Mouse (Mus musculus) megakaryocyte-erythroid progenitor cell, adult 5-6 weeks (primary cell): ENCODE results near the gene Palm. TPM values are rescaled to one million over a fixed set of nuclear protein-coding genes. Genes with fewer than 3 reads are reported as not detected.
A peak's percentile ranks its signal among the peaks of the same experiment; 100 is the strongest.

Experiments
- ATAC-seq: replicated peaks from 2 replicates; pipeline ENCODE4 v1.8.0; 2016; ENCODE audit warnings: mild to moderate bottlenecking, inconsistent platforms; ENCODE audit not compliant: severe bottlenecking, poor library complexity, low FRiP score, low TSS enrichment
- total RNA-seq, 2 experiments: library from RNA; stranded (forward) in 1 of 2; stranded (reverse) in 1 of 2; fragments of 200-1000, 215-1000 nt in 1 of 2; fragments of >200 nt in 1 of 2; fragmentation: Nextera tagmentation in 1 of 2; gene quantifications; 2 replicates each; pipeline ENCODE4 v1.2.3; 2014 to 2017

The Palm gene
- total RNA-seq, 2 experiments from 2014 or later: 6.8 to 11.1 TPM

DNA sequence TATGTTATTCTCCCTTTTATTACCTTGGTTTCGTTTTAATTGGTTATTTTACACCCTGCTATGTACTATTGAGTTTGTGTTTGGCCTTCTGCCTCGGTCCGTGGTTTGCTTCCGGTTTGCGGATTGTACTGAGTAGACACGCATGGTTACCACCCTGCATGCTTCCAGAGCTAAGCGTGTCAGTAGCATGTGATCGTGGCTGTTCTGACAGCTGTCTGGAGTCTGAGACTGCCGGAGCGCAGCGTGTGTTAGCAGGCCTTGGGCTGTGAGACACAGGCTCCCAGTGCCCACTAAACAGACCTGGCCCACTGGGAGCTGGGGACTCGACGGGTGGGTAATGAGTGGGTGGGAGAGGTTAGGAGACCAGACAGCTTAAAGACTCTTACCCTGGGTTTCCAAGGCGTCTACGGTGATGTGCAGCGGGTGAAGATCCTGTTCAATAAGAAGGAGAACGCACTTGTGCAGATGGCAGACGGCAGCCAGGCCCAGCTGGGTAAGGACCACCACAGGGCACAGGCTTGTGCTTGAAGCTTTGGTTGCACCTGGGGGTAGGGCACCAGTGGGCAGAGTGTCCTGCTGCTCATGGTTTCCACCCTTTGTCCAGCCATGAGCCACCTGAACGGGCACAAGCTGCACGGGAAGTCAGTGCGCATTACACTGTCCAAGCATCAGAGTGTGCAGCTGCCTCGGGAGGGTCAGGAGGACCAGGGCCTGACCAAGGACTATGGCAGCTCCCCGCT lies 68.8 kb downstream of the Palm start:
- ATAC-seq: no peak

DNA sequence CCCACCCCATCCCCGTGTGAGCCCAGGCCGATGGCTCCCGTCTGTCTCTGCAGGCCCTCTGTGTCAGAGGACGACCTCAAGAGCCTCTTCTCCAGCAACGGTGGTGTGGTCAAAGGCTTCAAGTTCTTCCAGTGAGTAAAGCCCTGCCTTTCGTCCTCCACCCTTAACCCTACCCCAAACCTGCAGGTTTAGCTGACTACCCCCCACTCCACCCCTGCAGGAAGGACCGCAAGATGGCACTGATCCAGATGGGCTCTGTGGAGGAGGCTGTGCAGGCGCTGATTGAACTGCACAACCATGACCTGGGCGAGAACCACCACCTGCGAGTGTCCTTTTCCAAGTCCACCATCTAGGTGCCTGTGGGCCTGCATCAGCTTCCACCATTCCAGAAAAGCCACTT lies 69.6 kb downstream of the Palm start:
- no peak for ATAC-seq

DNA sequence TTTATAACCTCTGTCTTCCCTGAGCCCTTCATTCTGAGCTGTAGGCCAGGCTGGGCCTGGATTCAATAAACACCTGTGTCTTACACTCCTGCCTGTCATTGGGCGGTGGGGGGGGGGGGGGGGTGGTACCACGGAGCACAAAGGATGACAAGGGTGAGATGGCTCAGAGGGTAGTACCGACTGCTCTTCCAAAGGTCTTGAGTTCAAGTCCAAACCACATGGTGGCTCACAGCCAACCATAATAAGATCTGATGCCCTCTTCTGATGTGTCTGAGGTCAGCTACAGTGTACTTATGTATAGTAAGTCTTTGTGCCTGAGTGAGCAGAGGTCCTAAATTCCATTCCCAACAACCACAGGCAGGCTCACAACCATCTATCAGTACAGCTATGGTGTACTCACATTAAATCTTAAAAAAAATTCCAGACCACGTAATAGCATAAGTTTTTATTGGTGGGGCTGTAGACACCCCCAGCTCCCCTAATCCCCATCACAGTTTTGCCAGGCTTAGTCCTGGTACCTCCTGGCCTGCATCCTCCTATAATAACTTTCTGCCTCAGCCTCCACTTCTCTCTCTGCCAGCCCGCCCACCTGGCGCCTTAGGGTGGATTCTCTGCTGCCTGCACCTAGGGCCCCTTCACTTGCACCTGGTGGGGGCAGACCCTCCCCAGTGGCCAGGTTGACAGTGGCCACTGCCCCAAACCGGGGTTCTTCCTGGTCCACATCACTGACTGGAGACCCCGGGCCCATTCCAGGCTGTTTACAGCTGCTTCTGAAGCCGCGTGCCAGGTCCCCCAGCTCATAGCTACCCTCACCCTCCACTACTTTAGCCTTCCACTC lies 71.2 kb downstream of the Palm start:
- ATAC-seq: no peak

DNA sequence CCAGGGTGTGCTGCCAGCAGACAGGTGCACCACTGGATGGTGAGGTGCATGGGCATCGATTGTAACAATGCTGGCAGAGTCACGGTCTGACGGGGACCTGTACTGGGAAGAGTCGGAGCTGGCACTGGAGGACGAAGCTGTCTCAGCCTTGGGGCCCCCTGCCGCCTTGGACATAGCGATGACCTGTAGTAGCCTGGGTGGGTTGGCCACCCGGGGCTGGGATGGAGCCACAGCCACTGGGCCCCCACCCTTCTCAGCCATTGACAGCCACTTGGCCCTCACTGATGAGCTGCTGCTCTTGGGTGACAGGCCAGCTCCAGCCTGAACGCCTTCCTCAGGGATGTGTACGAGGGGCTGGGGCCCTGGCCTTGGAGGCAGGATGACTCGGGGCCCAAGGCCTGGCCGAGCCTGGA lies 71.8 kb downstream of the Palm start:
- 0 out of 2 replicates have a peak, but pooled peaks have one; percentile 15 for ATAC-seq

DNA sequence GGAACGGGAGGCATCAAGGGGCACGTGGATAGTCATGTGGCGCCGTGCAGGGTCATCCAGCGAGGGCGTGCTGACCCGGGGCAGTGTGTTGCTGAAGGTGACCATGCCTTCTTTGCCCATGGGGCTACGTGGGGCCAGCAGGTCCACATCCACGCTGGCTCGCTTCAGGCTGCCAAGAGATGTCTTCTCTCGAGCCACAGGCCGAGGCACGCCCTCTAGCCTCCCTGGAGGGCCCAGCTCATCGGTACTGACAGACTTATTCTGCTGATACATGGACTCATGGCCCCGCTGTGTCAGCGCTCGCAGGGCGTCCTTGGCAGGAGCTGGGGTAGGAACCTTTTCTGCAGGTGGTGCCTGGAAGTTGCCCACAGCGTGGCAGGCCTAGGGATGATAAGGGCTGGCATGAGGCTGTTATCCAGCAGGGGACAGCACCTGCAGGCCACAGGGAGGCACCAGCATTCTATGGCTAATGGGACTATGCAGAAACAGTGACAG lies 72.5 kb downstream of the Palm start:
- ATAC-seq: peak; percentile 73

DNA sequence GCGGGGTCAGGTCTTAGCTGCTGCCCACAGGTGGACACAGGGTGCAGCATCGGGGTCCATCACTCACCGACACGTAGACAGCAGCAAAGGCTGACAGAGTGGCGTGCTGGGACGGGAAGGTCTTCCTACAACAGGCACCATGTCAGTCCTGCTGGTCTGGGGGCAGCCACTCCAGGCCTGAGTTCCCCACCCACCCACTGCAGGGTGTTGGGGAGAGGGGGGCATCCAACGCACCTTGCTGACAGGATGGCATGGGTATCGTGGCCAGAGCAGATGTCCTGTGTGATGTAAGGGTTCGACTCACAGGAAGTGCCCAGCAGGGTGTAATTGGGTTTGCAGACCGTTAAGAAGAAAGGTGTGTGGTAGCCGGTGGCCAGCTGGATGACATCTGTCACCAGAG lies 73.2 kb downstream of the Palm start:
- 0 out of 2 replicates have a peak, but pooled peaks have one; percentile 5 for ATAC-seq

Other genes with a start within 250 kb of the Palm start
Only the 30 nearest of the 34 such genes appear.
- not detected in 2 replicates for gene C2cd4c, start 179.5 kb upstream of the Palm start, total RNA-seq (2014; fragmentation: Nextera tagmentation)
- gene C2cd4c, start 179.5 kb upstream of the Palm start, total RNA-seq (2017): not detected in 2 replicates
- not detected in 2 replicates for gene Shc2, start 155.7 kb upstream of the Palm start, total RNA-seq (2014; fragmentation: Nextera tagmentation)
- not detected in 2 replicates for gene Shc2, start 155.7 kb upstream of the Palm start, total RNA-seq (2017)
- not detected in 2 replicates for gene Odf3l2, start 147.8 kb upstream of the Palm start, total RNA-seq (2014; fragmentation: Nextera tagmentation)
- gene Odf3l2, start 147.8 kb upstream of the Palm start, total RNA-seq (2017): not detected in 2 replicates
- gene Madcam1, start 129.0 kb upstream of the Palm start, total RNA-seq (2014; fragmentation: Nextera tagmentation): not detected in 2 replicates
- gene Madcam1, start 129.0 kb upstream of the Palm start, total RNA-seq (2017): not detected in 2 replicates
- 8.5 and 10.8 TPM in 2 replicates for gene Tpgs1, start 124.2 kb upstream of the Palm start, total RNA-seq (2014; fragmentation: Nextera tagmentation)
- 2.9 and 4.1 TPM in 2 replicates for gene Tpgs1, start 124.2 kb upstream of the Palm start, total RNA-seq (2017)
- gene Cdc34, start 111.4 kb upstream of the Palm start, total RNA-seq (2014; fragmentation: Nextera tagmentation): 134 and 152 TPM in 2 replicates
- 128 and 236 TPM in 2 replicates for gene Cdc34, start 111.4 kb upstream of the Palm start, total RNA-seq (2017)
- 1.7 and 1.8 TPM in 2 replicates for gene Gzmm, start 104.6 kb upstream of the Palm start, total RNA-seq (2014; fragmentation: Nextera tagmentation)
- 1.7 and 2.4 TPM in 2 replicates for gene Gzmm, start 104.6 kb upstream of the Palm start, total RNA-seq (2017)
- 361 and 460 TPM in 2 replicates for gene Bsg, start 89.1 kb upstream of the Palm start, total RNA-seq (2014; fragmentation: Nextera tagmentation)
- 350 and 443 TPM in 2 replicates for gene Bsg, start 89.1 kb upstream of the Palm start, total RNA-seq (2017)
- gene Hcn2, start 76.9 kb upstream of the Palm start, total RNA-seq (2014; fragmentation: Nextera tagmentation): 0.50 TPM in 1 of 2 replicates, not detected in the other
- not detected in 2 replicates for gene Hcn2, start 76.9 kb upstream of the Palm start, total RNA-seq (2017)
- 45.2 and 51.7 TPM in 2 replicates for gene Polrmt, start 47.0 kb upstream of the Palm start, total RNA-seq (2014; fragmentation: Nextera tagmentation)
- gene Polrmt, start 47.0 kb upstream of the Palm start, total RNA-seq (2017): 17.6 and 21.2 TPM in 2 replicates
- not detected in 2 replicates for gene Fgf22, start 38.5 kb upstream of the Palm start, total RNA-seq (2014; fragmentation: Nextera tagmentation)
- gene Fgf22, start 38.5 kb upstream of the Palm start, total RNA-seq (2017): not detected in 2 replicates
- 76.0 and 106 TPM in 2 replicates for gene Rnf126, start 26.6 kb upstream of the Palm start, total RNA-seq (2014; fragmentation: Nextera tagmentation)
- 16.2 and 20.8 TPM in 2 replicates for gene Rnf126, start 26.6 kb upstream of the Palm start, total RNA-seq (2017)
- gene Fstl3, start 16.3 kb upstream of the Palm start, total RNA-seq (2014; fragmentation: Nextera tagmentation): 0.49 and 0.96 TPM in 2 replicates
- gene Fstl3, start 16.3 kb upstream of the Palm start, total RNA-seq (2017): 0.66 and 0.80 TPM in 2 replicates
- 2.4 and 7.6 TPM in 2 replicates for gene Prss57, start 2.6 kb upstream of the Palm start, total RNA-seq (2014; fragmentation: Nextera tagmentation)
- gene Prss57, start 2.6 kb upstream of the Palm start, total RNA-seq (2017): 1.7 and 3.5 TPM in 2 replicates
- not detected in 2 replicates for gene Misp, start 27.4 kb downstream of the Palm start, total RNA-seq (2014; fragmentation: Nextera tagmentation)
- not detected in 2 replicates for gene Misp, start 27.4 kb downstream of the Palm start, total RNA-seq (2017)
- 423 and 470 TPM in 2 replicates for gene Ptbp1, start 60.9 kb downstream of the Palm start, total RNA-seq (2014; fragmentation: Nextera tagmentation)
- 149 and 201 TPM in 2 replicates for gene Ptbp1, start 60.9 kb downstream of the Palm start, total RNA-seq (2017)
- gene Prtn3, start 80.9 kb downstream of the Palm start, total RNA-seq (2014; fragmentation: Nextera tagmentation): 2.5 and 8.7 TPM in 2 replicates
- gene Prtn3, start 80.9 kb downstream of the Palm start, total RNA-seq (2017): 0.56 and 5.9 TPM in 2 replicates
- not detected in 2 replicates for gene Plppr3, start 81.1 kb downstream of the Palm start, total RNA-seq (2014; fragmentation: Nextera tagmentation)
- gene Plppr3, start 81.1 kb downstream of the Palm start, total RNA-seq (2017): 5.8 and 15.0 TPM in 2 replicates
- gene Elane, start 92.7 kb downstream of the Palm start, total RNA-seq (2014; fragmentation: Nextera tagmentation): 10.5 TPM in 1 of 2 replicates, not detected in the other
- 0.23 and 1.3 TPM in 2 replicates for gene Elane, start 92.7 kb downstream of the Palm start, total RNA-seq (2017)
- not detected in 2 replicates for gene Cfd, start 97.3 kb downstream of the Palm start, total RNA-seq (2014; fragmentation: Nextera tagmentation)
- gene Cfd, start 97.3 kb downstream of the Palm start, total RNA-seq (2017): not detected in 2 replicates
- 17.1 and 21.7 TPM in 2 replicates for gene Med16, start 115.4 kb downstream of the Palm start, total RNA-seq (2014; fragmentation: Nextera tagmentation)
- 9.7 and 9.8 TPM in 2 replicates for gene Med16, start 115.4 kb downstream of the Palm start, total RNA-seq (2017)
- gene Gm26602, start 117.3 kb downstream of the Palm start, total RNA-seq (2014; fragmentation: Nextera tagmentation): not detected in 2 replicates
- gene Gm26602, start 117.3 kb downstream of the Palm start, total RNA-seq (2017): not detected in 2 replicates
- 0.31 TPM in 1 of 2 replicates, not detected in the other for gene Kiss1r, start 123.4 kb downstream of the Palm start, total RNA-seq (2014; fragmentation: Nextera tagmentation)
- gene Kiss1r, start 123.4 kb downstream of the Palm start, total RNA-seq (2017): 2.2 TPM in 1 of 2 replicates, not detected in the other
- 80.3 and 91.7 TPM in 2 replicates for gene R3hdm4, start 127.6 kb downstream of the Palm start, total RNA-seq (2014; fragmentation: Nextera tagmentation)
- gene R3hdm4, start 127.6 kb downstream of the Palm start, total RNA-seq (2017): 35.5 and 38.9 TPM in 2 replicates
- gene Arid3a, start 133.5 kb downstream of the Palm start, total RNA-seq (2014; fragmentation: Nextera tagmentation): 4.4 and 5.9 TPM in 2 replicates
- gene Arid3a, start 133.5 kb downstream of the Palm start, total RNA-seq (2017): 5.4 and 6.0 TPM in 2 replicates
- 82.9 and 86.4 TPM in 2 replicates for gene Wdr18, start 166.6 kb downstream of the Palm start, total RNA-seq (2014; fragmentation: Nextera tagmentation)
- 23.4 and 24.8 TPM in 2 replicates for gene Wdr18, start 166.6 kb downstream of the Palm start, total RNA-seq (2017)
- not detected in 2 replicates for gene Grin3b, start 177.1 kb downstream of the Palm start, total RNA-seq (2014; fragmentation: Nextera tagmentation)
- not detected in 2 replicates for gene Grin3b, start 177.1 kb downstream of the Palm start, total RNA-seq (2017)
- gene Tmem259, start 190.8 kb downstream of the Palm start, total RNA-seq (2014; fragmentation: Nextera tagmentation): 75.5 and 83.0 TPM in 2 replicates
- 47.3 and 63.9 TPM in 2 replicates for gene Tmem259, start 190.8 kb downstream of the Palm start, total RNA-seq (2017)
- 18.0 and 24.6 TPM in 2 replicates for gene Cnn2, start 195.0 kb downstream of the Palm start, total RNA-seq (2014; fragmentation: Nextera tagmentation)
- gene Cnn2, start 195.0 kb downstream of the Palm start, total RNA-seq (2017): 13.8 and 25.6 TPM in 2 replicates
- 27.0 and 32.9 TPM in 2 replicates for gene Abca7, start 202.9 kb downstream of the Palm start, total RNA-seq (2014; fragmentation: Nextera tagmentation)
- 11.0 and 12.1 TPM in 2 replicates for gene Abca7, start 202.9 kb downstream of the Palm start, total RNA-seq (2017)